Mouse (Mus musculus): ENCODE data around the gene Sectm1a. TPM values are rescaled to one million over a fixed set of nuclear protein-coding genes. Genes with fewer than 3 reads are reported as not detected.
A peak's percentile ranks its signal among the peaks of the same experiment; 100 is the strongest.
"Not testable (repeated sequence)": the region's sequence is repeated elsewhere in the genome, so short reads cannot be mapped to it uniquely, and the experiment has no call there.

The Sectm1a gene
- total and polyA plus RNA-seq, 2 experiments = 0.55 to 0.76 TPM

GRCm38 (mm10) chr11:121049840-121050239, 31.2 kb downstream of the Sectm1a start:
- H3K4me1 ChIP-seq (ENCODE audit: control insufficient read depth, insufficient read depth, low read length) = no peaks in the 10 kb centered on the region; the same call in 1 of the 2 replicates
- WGBS = 94% methylated on average over 1 of the region's 1 CpGs
- H3K27me3 ChIP-seq (ENCODE audit: control insufficient read depth, insufficient read depth, low read length) = no peaks in the 10 kb centered on the region
- H3K4me3 ChIP-seq (ENCODE audit: insufficient read depth, low read depth, low read length) = no peak overlapping the region
- no peaks in the 10 kb centered on the region for H3K79me2 ChIP-seq (ENCODE audit: control insufficient read depth, insufficient read depth, low read length)
- DNase-seq (ENCODE audit: extremely low read depth, low read depth, low spot score) = no peak
- TF ChIP-seq POLR2A (IDR thresholded peaks at IDR 0.05; ENCODE audit: extremely low read depth, insufficient read depth, low read length) = no peak
- TF ChIP-seq CTCF (IDR thresholded peaks at IDR 0.05; ENCODE audit: low read depth, low read length) = no peak
- H3K36me3 ChIP-seq (ENCODE audit: control insufficient read depth, insufficient read depth, low read length) = no peaks in the 10 kb centered on the region
- no peak overlapping the region for H3K27ac ChIP-seq (replicated peaks; ENCODE audit: insufficient read depth, low read depth, low read length)
- H3K9ac ChIP-seq (ENCODE audit: low read depth, low read length) = no peak overlapping the region

DNA sequence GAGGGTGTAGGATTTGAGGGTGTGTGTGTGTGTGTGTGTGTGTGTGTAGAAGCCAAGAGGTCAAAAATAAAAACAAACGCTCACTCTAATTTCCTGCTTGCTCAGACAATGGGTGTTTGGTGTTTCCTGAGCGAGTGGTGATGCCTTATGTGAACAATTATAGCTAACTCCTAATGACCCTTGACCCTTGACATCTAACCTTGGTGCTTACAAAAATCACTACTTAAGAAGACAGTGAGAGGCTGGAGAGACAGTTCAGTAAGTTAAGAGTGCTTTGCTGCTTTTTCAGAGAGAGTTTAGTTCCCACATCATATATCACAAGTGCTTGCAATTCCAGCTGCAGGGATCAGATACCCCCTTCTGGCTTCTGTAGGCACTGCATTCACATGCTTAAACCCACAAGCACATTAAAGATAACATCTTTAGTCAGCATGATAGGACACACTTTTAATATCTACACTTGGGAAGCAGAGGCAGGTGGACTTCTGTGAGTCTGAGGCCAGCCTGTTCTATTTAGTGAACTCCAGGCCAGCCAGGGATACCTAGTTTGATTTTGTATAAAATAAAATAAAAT, 33.1 kb downstream of the Sectm1a start:
- 57% methylated on average over 2 of the region's 2 CpGs for WGBS
- H3K79me2 ChIP-seq (ENCODE audit: control insufficient read depth, insufficient read depth, low read length) = no peaks in the 10 kb centered on the region
- H3K9ac ChIP-seq (ENCODE audit: low read depth, low read length) = no peak overlapping the region
- DNase-seq (ENCODE audit: extremely low read depth, low read depth, low spot score) = no peak
- TF ChIP-seq POLR2A (IDR thresholded peaks at IDR 0.05; ENCODE audit: extremely low read depth, insufficient read depth, low read length) = no peak
- TF ChIP-seq CTCF (IDR thresholded peaks at IDR 0.05; ENCODE audit: low read depth, low read length) = no peak
- no peak overlapping the region for H3K4me3 ChIP-seq (ENCODE audit: insufficient read depth, low read depth, low read length)
- H3K36me3 ChIP-seq (ENCODE audit: control insufficient read depth, insufficient read depth, low read length) = no peaks in the 10 kb centered on the region
- H3K4me1 ChIP-seq (ENCODE audit: control insufficient read depth, insufficient read depth, low read length) = no peaks in the 10 kb centered on the region
- no peaks in the 10 kb centered on the region for H3K27me3 ChIP-seq (ENCODE audit: control insufficient read depth, insufficient read depth, low read length)
- no peak overlapping the region for H3K27ac ChIP-seq (replicated peaks; ENCODE audit: insufficient read depth, low read depth, low read length)

GRCm38 (mm10) chr11:121045286-121045685, 35.7 kb downstream of the Sectm1a start:
- no peak for TF ChIP-seq POLR2A (IDR thresholded peaks at IDR 0.05; ENCODE audit: extremely low read depth, insufficient read depth, low read length)
- no peak for TF ChIP-seq CTCF (IDR thresholded peaks at IDR 0.05; ENCODE audit: low read depth, low read length)
- Histone ChIP-seq H3K27ac (replicated peaks; ENCODE audit: insufficient read depth, low read depth, low read length) (no peak overlapping the region), H3K9ac (ENCODE audit: low read depth, low read length) (no peak overlapping the region), H3K79me2 (ENCODE audit: control insufficient read depth, insufficient read depth, low read length) (no peaks in the 10 kb centered on the region), H3K4me1 (ENCODE audit: control insufficient read depth, insufficient read depth, low read length) (no peaks in the 10 kb centered on the region), H3K36me3 (ENCODE audit: control insufficient read depth, insufficient read depth, low read length) (no peaks in the 10 kb centered on the region), H3K27me3 (ENCODE audit: control insufficient read depth, insufficient read depth, low read length) (no peaks in the 10 kb centered on the region), H3K4me3 (ENCODE audit: insufficient read depth, low read depth, low read length) (no peak overlapping the region)
- DNase-seq (ENCODE audit: extremely low read depth, low read depth, low spot score) = peak; percentile 12
- WGBS = 62% methylated on average over 1 of the region's 1 CpGs

GRCm38 (mm10) chr11:121043025-121043424, 38.0 kb downstream of the Sectm1a start:
- not testable (repeated sequence) for H3K27ac ChIP-seq (replicated peaks; ENCODE audit: insufficient read depth, low read depth, low read length); H3K4me3 ChIP-seq (ENCODE audit: insufficient read depth, low read depth, low read length); H3K9ac ChIP-seq (ENCODE audit: low read depth, low read length); H3K79me2 ChIP-seq (ENCODE audit: control insufficient read depth, insufficient read depth, low read length); DNase-seq (ENCODE audit: extremely low read depth, low read depth, low spot score); H3K27me3 ChIP-seq (ENCODE audit: control insufficient read depth, insufficient read depth, low read length); H3K4me1 ChIP-seq (ENCODE audit: control insufficient read depth, insufficient read depth, low read length); H3K36me3 ChIP-seq (ENCODE audit: control insufficient read depth, insufficient read depth, low read length)
- 69% methylated on average over 1 of the region's 1 CpGs for WGBS

DNA sequence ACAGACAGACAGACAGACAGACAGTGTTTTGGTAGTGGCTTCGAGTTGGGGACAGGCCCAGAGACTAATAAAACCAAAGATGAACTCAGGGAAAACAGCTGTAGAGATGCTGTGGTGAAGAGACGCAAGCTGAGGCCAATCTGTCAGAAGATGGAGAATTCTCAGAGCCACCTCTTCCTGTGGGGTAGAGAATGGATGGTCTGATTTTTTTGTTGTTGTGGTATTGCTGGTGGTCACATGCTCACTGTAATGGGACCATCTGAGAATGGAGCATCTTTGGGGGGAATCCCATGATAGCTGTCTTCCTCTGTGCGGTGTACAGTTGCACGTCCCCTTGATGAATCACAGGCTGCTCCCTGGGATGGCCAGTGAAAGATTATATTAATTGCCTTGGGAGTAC, 38.5 kb downstream of the Sectm1a start:
- TF ChIP-seq CTCF (IDR thresholded peaks at IDR 0.05; ENCODE audit: low read depth, low read length) = no peak
- no peak for TF ChIP-seq POLR2A (IDR thresholded peaks at IDR 0.05; ENCODE audit: extremely low read depth, insufficient read depth, low read length)
- DNase-seq (ENCODE audit: extremely low read depth, low read depth, low spot score) = no peak
- no peaks in the 10 kb centered on the region for H3K36me3 ChIP-seq (ENCODE audit: control insufficient read depth, insufficient read depth, low read length)
- 83% methylated on average over 4 of the region's 4 CpGs for WGBS
- H3K27ac ChIP-seq (replicated peaks; ENCODE audit: insufficient read depth, low read depth, low read length) = no peak overlapping the region
- no peaks in the 10 kb centered on the region for H3K4me1 ChIP-seq (ENCODE audit: control insufficient read depth, insufficient read depth, low read length)
- H3K27me3 ChIP-seq (ENCODE audit: control insufficient read depth, insufficient read depth, low read length) = no peaks in the 10 kb centered on the region
- no peaks in the 10 kb centered on the region for H3K79me2 ChIP-seq (ENCODE audit: control insufficient read depth, insufficient read depth, low read length)
- no peak overlapping the region for H3K4me3 ChIP-seq (ENCODE audit: insufficient read depth, low read depth, low read length)
- H3K9ac ChIP-seq (ENCODE audit: low read depth, low read length) = no peak overlapping the region

DNA sequence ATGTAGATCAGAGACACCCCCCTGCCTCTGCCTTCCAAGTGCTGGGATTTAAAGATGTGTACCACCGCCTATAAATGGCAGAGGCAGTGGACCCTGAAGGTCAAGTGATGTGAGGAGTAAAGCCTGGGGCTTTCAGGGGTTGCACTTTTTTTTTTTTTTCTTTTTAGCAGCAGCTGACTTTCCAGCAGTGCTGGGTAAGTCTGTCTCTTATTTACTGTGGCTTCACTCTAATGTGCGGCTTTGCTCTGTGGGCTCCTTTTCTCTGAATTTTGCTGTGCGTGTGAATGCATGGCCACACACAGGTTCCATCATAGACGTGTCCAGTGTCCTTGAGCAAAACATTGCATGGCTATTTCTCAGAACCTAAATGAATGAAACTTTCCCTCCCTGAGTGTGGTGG, 39.4 kb downstream of the Sectm1a start:
- Histone ChIP-seq H3K27me3 (ENCODE audit: control insufficient read depth, insufficient read depth, low read length) (no peaks in the 10 kb centered on the region), H3K4me1 (ENCODE audit: control insufficient read depth, insufficient read depth, low read length) (no peaks in the 10 kb centered on the region), H3K9ac (ENCODE audit: low read depth, low read length) (no peak overlapping the region), H3K79me2 (ENCODE audit: control insufficient read depth, insufficient read depth, low read length) (no peaks in the 10 kb centered on the region), H3K4me3 (ENCODE audit: insufficient read depth, low read depth, low read length) (no peak overlapping the region), H3K27ac (replicated peaks; ENCODE audit: insufficient read depth, low read depth, low read length) (no peak overlapping the region), H3K36me3 (ENCODE audit: control insufficient read depth, insufficient read depth, low read length) (no peaks in the 10 kb centered on the region)
- no peak for DNase-seq (ENCODE audit: extremely low read depth, low read depth, low spot score)
- TF ChIP-seq CTCF (IDR thresholded peaks at IDR 0.05; ENCODE audit: low read depth, low read length) = no peak
- TF ChIP-seq POLR2A (IDR thresholded peaks at IDR 0.05; ENCODE audit: extremely low read depth, insufficient read depth, low read length) = no peak
- 79% methylated on average over 4 of the region's 4 CpGs for WGBS
